Mouse (Mus musculus) ES-Bruce4 (cell line): ENCODE data around the gene Dgcr8. TPM values are rescaled to one million over a fixed set of nuclear protein-coding genes. Genes with fewer than 3 reads are reported as not detected.

ENCODE experiments used
- H3K27ac ChIP-seq: 2 replicates; pipeline ENCODE4 v1.5.1; 2012; ENCODE audit warnings: low read length, inconsistent platforms; ENCODE audit not compliant: insufficient read depth
- H3K27me3 ChIP-seq: 2 replicates; pipeline ENCODE4 v1.6.1; 2012; ENCODE audit warnings: mild to moderate bottlenecking, low read length, inconsistent platforms; ENCODE audit not compliant: control insufficient read depth, poor library complexity, insufficient read depth, severe bottlenecking
- H3K36me3 ChIP-seq: 2 replicates; pipeline ENCODE4 v1.6.1; 2012; ENCODE audit warnings: inconsistent platforms, mild to moderate bottlenecking, low read length, moderate library complexity; ENCODE audit not compliant: control insufficient read depth, poor library complexity, insufficient read depth, severe bottlenecking
- H3K4me1 ChIP-seq: one replicate; pipeline ENCODE4 v1.8.1; 2011; ENCODE audit warnings: low read length; ENCODE audit not compliant: control insufficient read depth, insufficient read depth
- H3K4me3 ChIP-seq: 2 replicates; pipeline ENCODE4 v1.5.1; 2011; ENCODE audit warnings: low read depth, mild to moderate bottlenecking, low read length
- H3K9ac ChIP-seq: 2 replicates; pipeline ENCODE4 v1.6.1; 2012; ENCODE audit warnings: low read depth, mild to moderate bottlenecking, inconsistent platforms; ENCODE audit not compliant: poor library complexity, severe bottlenecking
- H3K9me3 ChIP-seq: replicated peaks from 2 replicates; pipeline ENCODE4 v1.6.1; 2012; ENCODE audit warnings: mild to moderate bottlenecking, low read length, inconsistent platforms; ENCODE audit not compliant: control insufficient read depth, poor library complexity, insufficient read depth, severe bottlenecking
- CTCF ChIP-seq: IDR thresholded peaks from one replicate; pipeline ENCODE4 v1.8.1; 2011; ENCODE audit warnings: low read depth, low read length
- EP300 ChIP-seq: IDR thresholded peaks from 2 replicates; pipeline ENCODE4 v1.6.1; 2011; ENCODE audit warnings: low read depth, low read length; ENCODE audit not compliant: insufficient read depth
- POLR2A ChIP-seq: IDR thresholded peaks from one replicate; pipeline ENCODE4 v1.8.1; 2011; ENCODE audit warnings: low read length; ENCODE audit not compliant: insufficient read depth
- polyA plus RNA-seq: library from polyadenylated mRNA; stranded (reverse); fragments of >200 nt; gene quantifications from 2 replicates; pipeline ENCODE4 v1.2.4, GENCODE M21; 2011; ENCODE audit warnings: low read depth; ENCODE audit not compliant: missing spikeins, insufficient read depth, insufficient read length

Dgcr8 gene
- polyA plus RNA-seq, 1 experiment, result 82.7 TPM

DNA sequence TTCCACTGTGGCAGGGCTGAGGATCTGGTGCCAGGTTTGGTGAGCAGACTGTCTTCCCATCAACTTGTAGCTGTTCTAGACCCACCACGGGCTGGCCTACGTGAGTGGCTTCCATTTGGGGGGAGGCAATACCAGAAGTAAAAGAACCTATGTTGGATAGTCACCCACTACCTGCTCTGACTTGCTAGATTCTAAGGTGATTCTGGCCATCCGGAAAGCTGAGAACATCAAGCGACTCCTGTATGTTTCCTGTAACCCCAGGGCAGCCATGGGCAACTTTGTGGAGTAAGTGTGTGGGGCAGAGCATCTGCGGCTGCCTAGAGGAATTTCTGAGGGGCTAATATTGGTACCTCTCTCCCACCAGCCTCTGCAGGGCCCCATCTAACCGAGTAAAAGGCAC is 36.3 kb downstream of the Dgcr8 start:
- Histone ChIP-seq H3K9ac (no peak overlapping the region), H3K27ac (no peak overlapping the region), H3K9me3 (no peaks in the 10 kb centered on the region), H3K4me1 (peaks cover 3% of the 10 kb centered on the region), H3K4me3 (no peak overlapping the region), H3K36me3 (peaks cover 66% of the 10 kb centered on the region), H3K27me3 (no peaks in the 10 kb centered on the region)
- TF ChIP-seq CTCF (no peak), POLR2A (no peak)

DNA sequence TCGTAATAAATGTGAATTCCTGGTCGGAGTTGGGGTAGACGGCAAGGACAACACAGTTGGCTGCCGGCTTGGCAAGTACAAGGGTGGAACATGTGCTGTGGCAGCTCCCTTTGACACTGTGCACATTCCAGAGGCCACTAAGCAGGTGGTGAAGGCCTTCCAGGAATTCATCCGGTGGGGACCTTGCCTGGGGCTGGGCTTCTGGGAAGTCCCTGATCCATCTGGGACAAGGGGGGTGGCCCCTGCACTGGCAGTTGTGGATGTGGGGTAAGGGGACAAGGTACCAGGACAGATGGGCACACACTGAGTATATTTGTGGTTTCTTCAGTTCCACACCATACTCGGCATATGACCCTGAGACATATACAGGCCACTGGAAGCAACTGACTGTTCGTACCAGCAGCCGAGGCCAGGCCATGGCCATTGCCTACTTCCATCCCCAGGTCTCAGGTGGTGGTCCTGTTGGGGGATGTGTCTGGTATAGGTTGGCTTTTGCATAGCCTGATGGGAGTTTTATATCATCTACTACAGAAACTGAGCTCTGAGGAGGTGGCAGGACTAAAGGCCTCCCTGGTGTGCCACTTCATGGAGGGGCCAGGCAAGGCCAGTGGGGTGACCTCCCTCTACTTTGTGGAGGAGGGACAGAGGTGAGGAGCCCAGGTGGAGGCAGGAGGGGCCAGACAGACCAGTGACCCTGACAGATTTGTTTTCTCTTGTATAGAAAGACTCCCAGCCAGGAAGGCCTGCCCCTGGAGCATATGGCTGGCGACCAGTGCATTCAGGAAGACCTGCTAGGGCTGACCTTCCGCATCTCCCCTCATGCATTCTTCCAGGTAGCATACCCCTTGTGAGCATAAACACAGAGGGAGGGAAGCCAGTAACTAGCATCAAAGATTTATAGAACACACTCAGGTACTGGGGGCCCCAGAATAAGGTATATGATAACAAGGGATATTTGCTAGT is 37.9 kb downstream of the Dgcr8 start:
- H3K36me3 ChIP-seq, result peaks cover 62% of the 10 kb centered on the region
- TF ChIP-seq EP300, result no peak
- no peak for TF ChIP-seq POLR2A
- no peak for TF ChIP-seq CTCF
- H3K4me1 ChIP-seq, result peaks cover 3% of the 10 kb centered on the region
- H3K27ac ChIP-seq, result no peak overlapping the region
- H3K9ac ChIP-seq, result peak overlapping the region; percentile 12; the same call in 1 of the 2 replicates
- no peaks in the 10 kb centered on the region for H3K27me3 ChIP-seq
- H3K9me3 ChIP-seq, result no peaks in the 10 kb centered on the region
- no peak overlapping the region for H3K4me3 ChIP-seq

DNA sequence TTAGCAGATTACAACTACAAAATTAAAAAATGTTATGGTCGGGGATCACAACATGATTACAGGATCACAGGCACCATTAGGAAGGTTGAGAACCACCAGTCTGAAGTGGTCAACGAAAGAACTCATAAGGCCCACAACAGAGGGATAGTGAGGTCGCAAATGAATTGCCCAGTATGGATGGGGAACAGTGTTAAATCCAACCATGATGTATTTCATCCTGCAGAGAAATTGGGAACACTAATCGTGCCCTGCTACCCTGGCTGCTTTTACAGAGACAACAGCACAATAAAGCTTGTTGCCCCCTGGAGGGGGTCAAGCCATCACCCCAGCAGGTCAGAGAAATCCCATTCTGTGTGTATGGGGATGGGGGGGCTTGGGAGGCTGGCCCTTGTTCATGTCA is 38.8 kb downstream of the Dgcr8 start:
- H3K4me1 ChIP-seq, result peaks cover 3% of the 10 kb centered on the region
- no peaks in the 10 kb centered on the region for H3K9me3 ChIP-seq
- H3K9ac ChIP-seq, result peak overlapping the region; percentile 86; the same call in 1 of the 2 replicates
- no peak overlapping the region for H3K4me3 ChIP-seq
- H3K27me3 ChIP-seq, result no peaks in the 10 kb centered on the region
- H3K36me3 ChIP-seq, result peaks cover 64% of the 10 kb centered on the region
- TF ChIP-seq EP300 (no peak), POLR2A (no peak), CTCF (no peak)
- H3K27ac ChIP-seq, result no peak overlapping the region

DNA sequence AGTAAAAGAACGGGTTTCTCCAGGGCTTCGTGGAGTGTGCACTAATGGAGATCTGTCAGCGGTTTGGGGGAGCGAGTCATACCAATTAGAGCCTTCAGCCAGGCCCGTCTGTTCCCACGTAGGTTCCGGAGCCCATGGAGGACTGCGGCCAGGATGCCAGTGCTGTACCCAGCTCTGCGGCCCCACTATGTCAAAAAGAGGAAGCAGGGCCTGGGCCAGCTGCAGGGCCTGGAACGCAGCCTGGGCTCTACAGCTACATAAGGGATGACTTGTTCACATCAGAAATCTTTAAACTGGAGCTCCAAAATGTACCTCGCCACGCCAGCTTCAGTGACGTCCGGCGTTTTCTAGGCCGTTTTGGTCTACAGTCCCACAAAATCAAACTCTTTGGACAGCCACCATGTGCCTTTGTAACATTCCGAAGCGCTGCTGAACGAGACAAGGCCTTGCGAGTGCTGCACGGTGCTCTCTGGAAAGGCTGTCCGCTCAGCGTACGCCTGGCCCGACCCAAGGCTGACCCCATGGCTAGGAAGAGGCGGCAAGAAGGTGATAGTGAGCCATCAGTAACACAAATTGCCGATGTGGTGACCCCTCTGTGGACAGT is 39.6 kb downstream of the Dgcr8 start:
- H3K9me3 ChIP-seq, result no peaks in the 10 kb centered on the region
- H3K36me3 ChIP-seq, result peaks cover 65% of the 10 kb centered on the region
- no peaks in the 10 kb centered on the region for H3K27me3 ChIP-seq
- peaks cover 3% of the 10 kb centered on the region for H3K4me1 ChIP-seq
- H3K9ac ChIP-seq, result peak overlapping the region; percentile 86
- H3K4me3 ChIP-seq, result peak overlapping the region; percentile 90
- TF ChIP-seq EP300, result no peak
- no peak for TF ChIP-seq POLR2A
- no peak for TF ChIP-seq CTCF
- no peak overlapping the region for H3K27ac ChIP-seq

DNA sequence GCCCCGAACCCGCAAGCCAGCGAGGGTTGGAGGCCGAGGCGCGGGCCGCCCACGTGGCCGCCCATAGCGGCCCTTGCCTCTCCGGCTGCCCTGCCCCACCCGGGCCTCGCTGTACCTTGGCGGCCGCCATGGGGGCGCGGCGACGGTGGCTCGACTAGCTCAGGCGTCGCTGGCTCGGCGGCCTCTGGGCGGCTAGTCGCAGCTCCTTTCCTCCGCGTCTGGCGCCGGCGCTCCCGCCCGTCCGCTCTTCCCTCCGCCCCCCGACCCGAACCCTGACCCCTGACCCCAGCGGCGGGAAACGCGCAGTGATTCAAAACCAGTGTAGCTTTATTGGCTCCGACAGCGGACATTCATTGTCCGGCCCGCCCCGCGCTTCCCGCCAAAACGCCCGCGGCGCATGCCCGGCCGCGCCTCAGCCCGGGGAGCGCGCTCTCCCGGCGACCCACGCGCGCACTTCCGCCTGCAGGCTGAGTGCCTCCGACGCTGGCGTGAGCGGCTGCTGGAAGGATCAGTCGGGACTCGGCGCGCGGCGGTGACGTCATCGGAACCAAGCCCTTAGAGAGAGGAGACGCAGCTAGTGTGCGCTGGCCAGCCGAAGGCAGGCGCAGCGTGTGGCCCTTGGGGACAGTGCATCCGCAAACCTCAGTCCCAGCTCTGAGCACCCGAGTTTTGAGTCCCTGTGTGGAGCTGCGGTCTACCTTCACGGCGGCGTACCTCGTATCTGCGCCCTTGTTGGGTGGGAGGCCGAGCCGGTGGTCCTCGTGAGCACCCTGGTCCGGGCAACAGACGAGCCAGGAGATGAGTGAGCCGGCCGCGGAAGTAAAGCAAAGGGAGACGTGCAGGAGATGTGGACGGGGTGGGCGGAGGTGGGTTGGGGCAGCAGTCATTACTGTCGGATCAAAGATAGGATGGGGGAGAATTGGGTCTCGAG is 40.3 kb downstream of the Dgcr8 start, which contains the start of the genes Trmt2a and Ranbp1:
Gene Trmt2a (plus strand): TSS at position 247 of the 931 bp plus-strand sequence.
Gene Ranbp1 (minus strand): TSS at position 300 of the 931 bp plus-strand sequence.
- Histone ChIP-seq H3K4me1 (peaks cover 3% of the 10 kb centered on the region), H3K36me3 (peaks cover 65% of the 10 kb centered on the region)

More for the DNA sequence above, 40.3 kb downstream of the Dgcr8 start, which contains the start of the genes Trmt2a and Ranbp1:
- Histone ChIP-seq H3K9me3 (no peaks in the 10 kb centered on the region), H3K27ac (peak within 1 kb of the TSS; percentile 24; the same call in 1 of the 2 replicates), H3K4me3 (peak within 1 kb of the TSS; percentile 98), H3K9ac (peak within 1 kb of the TSS; percentile 99), H3K27me3 (no peaks in the 10 kb centered on the region)
- TF ChIP-seq POLR2A, result peak; percentile 92
- peak; percentile 34; the same call in 1 of the 2 replicates for TF ChIP-seq EP300
- TF ChIP-seq CTCF, result no peak
